Mouse (Mus musculus): ENCODE measurements around the gene Gabbr2. TPM values are rescaled to one million over a fixed set of nuclear protein-coding genes. Genes with fewer than 3 reads are reported as not detected.

The Gabbr2 gene
- polyA plus RNA-seq, 1 experiment from 2014 or later: 0.05 TPM

DNA sequence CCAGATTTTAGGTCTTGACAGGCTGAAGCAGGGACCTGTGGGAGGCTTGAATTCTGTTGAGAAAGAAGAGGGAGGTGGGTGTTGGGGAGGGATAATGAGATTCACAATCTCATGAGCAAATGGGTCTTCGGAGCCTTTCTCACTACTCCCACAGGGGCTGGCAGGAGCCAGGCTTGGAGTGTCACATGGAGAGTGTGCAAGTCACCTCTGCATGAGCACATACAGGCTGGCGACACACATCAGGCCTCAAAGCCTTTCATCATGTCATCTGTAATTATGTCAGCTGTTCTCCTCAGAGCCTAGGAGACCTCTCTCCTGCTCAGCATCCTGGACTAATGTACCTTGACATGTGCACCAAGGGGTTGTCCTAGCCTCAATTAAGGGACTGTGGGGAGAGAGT, 219.1 kb downstream of the Gabbr2 start:
- no peaks in the 10 kb centered on the region for H3K4me1 ChIP-seq
- no peaks in the 10 kb centered on the region for H3K27me3 ChIP-seq
- H3K36me3 ChIP-seq: no peaks in the 10 kb centered on the region
- H3K4me2 ChIP-seq: no peak overlapping the region
- H3K27ac ChIP-seq: no peak overlapping the region
- no peaks in the 10 kb centered on the region for H3K9me3 ChIP-seq
- no peak overlapping the region for H3K9ac ChIP-seq
- no peak for ATAC-seq (ENCODE audit: insufficient number of reproducible peaks, low FRiP score, low TSS enrichment, low read depth)
- 90% methylated on average over 2 of the region's 2 CpGs for WGBS
- H3K4me3 ChIP-seq: no peak overlapping the region

DNA sequence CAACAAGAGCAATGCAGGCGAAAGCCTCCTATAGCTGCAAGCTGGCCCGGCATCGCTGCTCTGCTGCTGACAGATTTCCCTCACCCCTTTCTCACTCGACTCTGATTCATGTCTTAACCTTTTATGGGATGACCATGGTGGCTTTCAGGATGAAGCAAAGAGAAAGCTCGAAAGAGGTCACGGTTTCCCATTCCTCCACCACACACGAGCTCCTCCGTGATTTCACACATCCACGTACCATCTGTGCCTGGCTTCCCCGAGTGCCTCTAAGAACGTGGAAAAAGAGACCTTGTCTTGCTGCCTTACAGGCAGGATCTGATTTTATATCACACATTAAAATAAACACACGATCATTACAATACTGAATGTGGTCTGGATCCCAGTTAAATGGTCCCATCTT, 220.6 kb downstream of the Gabbr2 start:
- Histone ChIP-seq H3K36me3 (no peaks in the 10 kb centered on the region), H3K4me1 (no peaks in the 10 kb centered on the region), H3K9ac (no peak overlapping the region), H3K4me2 (no peak overlapping the region), H3K27ac (no peak overlapping the region), H3K9me3 (no peaks in the 10 kb centered on the region), H3K4me3 (no peak overlapping the region), H3K27me3 (no peaks in the 10 kb centered on the region)
- ATAC-seq (ENCODE audit: insufficient number of reproducible peaks, low FRiP score, low TSS enrichment, low read depth): no peak
- WGBS: 68% methylated on average over 12 of the region's 12 CpGs

DNA sequence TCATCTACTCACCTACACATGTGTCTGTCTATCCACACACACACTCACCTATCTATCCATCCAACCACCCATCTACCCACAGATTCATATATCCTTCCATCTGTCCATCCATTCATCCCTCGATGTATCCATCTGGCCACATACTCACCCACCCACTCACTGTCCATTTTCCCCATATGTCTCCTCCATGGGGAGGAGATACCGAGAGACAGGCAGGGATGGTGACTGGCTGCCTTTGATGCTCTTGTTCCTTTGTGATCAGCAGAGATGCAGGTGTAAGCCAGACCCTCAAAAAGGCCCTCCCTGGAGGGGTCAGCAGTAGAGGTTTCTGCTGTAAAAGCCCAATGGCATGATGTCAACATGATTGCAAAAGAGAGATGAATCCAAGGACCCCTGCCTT, 221.0 kb downstream of the Gabbr2 start:
- no peak overlapping the region for H3K9ac ChIP-seq
- H3K4me1 ChIP-seq: no peaks in the 10 kb centered on the region
- no peak for ATAC-seq (ENCODE audit: insufficient number of reproducible peaks, low FRiP score, low TSS enrichment, low read depth)
- no peak overlapping the region for H3K4me2 ChIP-seq
- no peak overlapping the region for H3K4me3 ChIP-seq
- H3K36me3 ChIP-seq: no peaks in the 10 kb centered on the region
- H3K9me3 ChIP-seq: no peaks in the 10 kb centered on the region
- WGBS: 90% methylated on average over 2 of the region's 2 CpGs
- no peaks in the 10 kb centered on the region for H3K27me3 ChIP-seq
- no peak overlapping the region for H3K27ac ChIP-seq

DNA sequence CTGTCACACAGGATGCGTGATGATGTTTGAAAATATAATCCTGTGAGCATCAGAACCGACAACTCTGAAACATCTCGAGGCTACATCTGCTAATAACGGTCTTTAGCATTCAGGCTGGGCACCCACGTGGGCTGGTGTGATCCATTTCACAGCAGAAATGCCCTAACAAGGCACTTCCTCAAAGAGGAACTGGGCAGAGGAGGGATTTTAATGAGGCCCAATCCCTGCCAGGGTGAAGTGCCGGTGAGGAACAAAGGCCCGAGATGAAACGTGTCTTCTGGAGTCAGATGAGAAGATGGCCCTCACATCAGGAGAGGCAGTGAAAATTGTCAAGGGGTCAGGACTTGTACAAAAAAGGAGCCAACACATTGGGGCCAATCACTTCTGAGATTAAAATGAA, 221.6 kb downstream of the Gabbr2 start:
- no peak overlapping the region for H3K27ac ChIP-seq
- H3K9me3 ChIP-seq: no peaks in the 10 kb centered on the region
- no peaks in the 10 kb centered on the region for H3K4me1 ChIP-seq
- no peak overlapping the region for H3K4me2 ChIP-seq
- no peaks in the 10 kb centered on the region for H3K36me3 ChIP-seq
- ATAC-seq (ENCODE audit: insufficient number of reproducible peaks, low FRiP score, low TSS enrichment, low read depth): no peak
- WGBS: 71% methylated on average over 8 of the region's 8 CpGs
- no peak overlapping the region for H3K4me3 ChIP-seq
- no peaks in the 10 kb centered on the region for H3K27me3 ChIP-seq
- no peak overlapping the region for H3K9ac ChIP-seq

DNA sequence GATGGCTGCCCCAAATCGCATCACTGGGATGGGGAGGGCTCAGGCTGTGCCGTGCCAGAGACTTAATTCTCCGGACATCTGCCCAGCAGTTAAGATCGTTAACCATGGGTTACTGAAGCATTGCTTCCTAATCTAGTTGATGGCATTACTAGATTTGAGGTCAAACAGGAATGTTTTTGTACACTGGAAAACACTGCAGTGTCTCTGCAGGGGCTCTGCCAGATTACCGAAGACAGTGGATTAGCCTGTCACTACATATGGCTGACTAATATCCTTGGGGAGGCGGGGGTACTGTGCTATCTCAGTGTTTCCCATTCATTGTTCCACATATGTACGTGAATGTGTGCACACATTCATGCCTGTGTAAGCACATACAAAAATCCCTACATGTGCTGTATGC, 225.3 kb downstream of the Gabbr2 start:
- Histone ChIP-seq H3K4me1 (no peaks in the 10 kb centered on the region), H3K9ac (no peak overlapping the region), H3K4me2 (no peak overlapping the region), H3K27ac (no peak overlapping the region), H3K4me3 (no peak overlapping the region), H3K9me3 (no peaks in the 10 kb centered on the region), H3K36me3 (no peaks in the 10 kb centered on the region), H3K27me3 (no peaks in the 10 kb centered on the region)
- no peak for ATAC-seq (ENCODE audit: insufficient number of reproducible peaks, low FRiP score, low TSS enrichment, low read depth)
- WGBS: 64% methylated on average over 7 of the region's 7 CpGs

DNA sequence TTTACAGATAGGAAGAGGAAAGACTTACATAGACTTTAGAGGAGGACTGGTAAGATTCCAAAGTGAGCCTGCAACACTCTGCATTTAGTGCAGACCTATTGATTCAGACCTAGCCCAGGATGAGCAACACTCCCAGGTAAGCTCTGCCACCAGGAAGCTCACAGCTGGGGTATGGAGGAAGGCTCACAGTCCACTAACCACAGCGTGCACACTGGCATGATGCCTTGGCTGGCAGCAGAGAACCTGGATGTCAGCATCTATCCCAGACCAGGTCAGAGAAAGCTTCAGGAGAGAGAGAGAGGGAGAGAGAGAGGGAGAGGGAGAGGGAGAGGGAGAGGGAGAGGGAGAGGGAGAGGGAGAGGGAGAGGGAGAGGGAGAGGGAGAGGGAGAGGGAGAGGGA, 231.8 kb downstream of the Gabbr2 start:
- H3K4me3 ChIP-seq: no peak overlapping the region
- H3K27me3 ChIP-seq: no peaks in the 10 kb centered on the region
- H3K36me3 ChIP-seq: no peaks in the 10 kb centered on the region
- H3K9ac ChIP-seq: no peak overlapping the region
- WGBS: 84% methylated on average over 1 of the region's 1 CpGs
- H3K4me2 ChIP-seq: no peak overlapping the region
- H3K9me3 ChIP-seq: no peaks in the 10 kb centered on the region
- H3K27ac ChIP-seq: no peak overlapping the region
- ATAC-seq (ENCODE audit: insufficient number of reproducible peaks, low FRiP score, low TSS enrichment, low read depth): no peak
- no peaks in the 10 kb centered on the region for H3K4me1 ChIP-seq

DNA sequence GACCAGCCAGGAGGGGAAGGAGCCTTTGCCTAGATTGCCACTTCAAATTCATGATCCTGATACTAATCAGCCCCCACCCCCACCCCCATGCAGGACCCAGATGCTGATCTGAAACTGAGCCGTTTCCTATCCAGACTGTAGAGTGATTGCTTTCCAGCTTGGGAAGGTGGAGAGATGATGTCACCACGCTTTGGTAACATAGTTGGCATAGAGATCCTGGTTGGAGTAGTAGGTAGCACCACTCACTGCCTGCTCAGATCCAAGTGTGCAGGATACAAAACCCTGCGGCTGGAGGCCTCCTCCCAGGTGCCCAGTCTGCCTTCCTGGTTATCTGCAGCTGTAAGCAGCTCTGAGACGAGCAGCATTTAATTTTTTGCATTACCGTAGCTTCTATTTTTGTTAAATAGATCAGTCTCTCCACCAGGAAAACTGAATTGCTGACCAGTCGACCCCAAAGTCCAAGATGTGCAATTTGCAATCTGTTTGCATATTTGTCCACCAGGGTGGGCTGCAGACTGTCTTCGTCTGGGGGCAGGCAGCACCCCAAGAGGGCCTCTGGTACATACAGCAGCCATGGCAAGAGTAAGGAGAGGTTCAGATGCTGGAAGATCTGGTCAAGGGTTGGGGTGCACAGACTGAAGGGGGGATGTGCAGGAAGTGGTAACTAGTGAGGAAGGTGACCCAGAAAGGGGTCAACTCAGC, 233.2 kb downstream of the Gabbr2 start:
- ATAC-seq (ENCODE audit: insufficient number of reproducible peaks, low FRiP score, low TSS enrichment, low read depth): no peak
- 59% methylated on average over 7 of the region's 7 CpGs for WGBS
- Histone ChIP-seq H3K27ac (no peak overlapping the region), H3K27me3 (no peaks in the 10 kb centered on the region), H3K4me2 (no peak overlapping the region), H3K9me3 (no peaks in the 10 kb centered on the region), H3K9ac (no peak overlapping the region), H3K4me1 (no peaks in the 10 kb centered on the region), H3K4me3 (no peak overlapping the region), H3K36me3 (no peaks in the 10 kb centered on the region)

DNA sequence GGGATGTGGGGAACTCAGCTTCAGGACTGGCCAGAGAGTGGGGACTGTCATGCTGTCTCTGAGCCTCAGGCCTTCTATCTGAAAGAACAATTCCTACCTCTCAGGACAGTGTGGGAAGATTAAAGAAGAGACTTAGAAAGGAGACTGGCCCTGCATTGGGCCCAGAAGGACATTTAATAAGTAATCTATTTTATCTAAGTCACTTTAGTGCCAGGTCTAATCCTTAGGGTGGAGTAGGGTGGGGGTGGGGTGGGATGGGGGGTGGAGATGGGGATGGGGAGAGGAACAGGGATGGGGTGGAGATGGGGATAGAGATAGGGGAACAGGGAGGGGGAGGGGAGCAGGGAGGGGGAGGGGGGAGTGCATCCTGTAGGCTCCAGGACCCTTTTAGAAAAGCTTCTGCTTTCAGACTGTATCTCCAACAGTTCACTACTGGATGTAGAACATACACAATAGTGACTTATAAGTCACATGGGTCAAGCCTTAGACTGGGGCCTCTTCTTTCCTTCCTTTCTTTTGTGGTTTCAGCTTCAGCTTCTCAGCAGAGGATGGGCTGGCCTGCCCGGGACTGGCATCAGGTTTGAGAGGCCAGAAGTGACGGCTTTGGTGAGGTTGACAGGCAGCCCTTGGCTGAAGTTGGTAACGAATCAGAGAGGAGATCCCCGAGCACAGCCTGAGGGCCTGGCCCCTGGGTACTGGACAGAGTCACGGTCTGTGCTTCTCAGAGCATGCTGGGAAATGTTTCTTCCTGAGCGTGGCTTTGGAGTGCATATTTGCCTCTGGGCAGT, 237.1 kb downstream of the Gabbr2 start:
- H3K27me3 ChIP-seq: no peaks in the 10 kb centered on the region
- H3K4me2 ChIP-seq: no peak overlapping the region
- 0 out of 2 replicates have a peak, but pooled peaks have one; percentile 24 for ATAC-seq (ENCODE audit: insufficient number of reproducible peaks, low FRiP score, low TSS enrichment, low read depth)
- no peak overlapping the region for H3K4me3 ChIP-seq
- no peak overlapping the region for H3K27ac ChIP-seq
- no peaks in the 10 kb centered on the region for H3K36me3 ChIP-seq
- H3K4me1 ChIP-seq: no peaks in the 10 kb centered on the region
- no peak overlapping the region for H3K9ac ChIP-seq
- WGBS: 36% methylated on average over 6 of the region's 6 CpGs
- no peaks in the 10 kb centered on the region for H3K9me3 ChIP-seq

DNA sequence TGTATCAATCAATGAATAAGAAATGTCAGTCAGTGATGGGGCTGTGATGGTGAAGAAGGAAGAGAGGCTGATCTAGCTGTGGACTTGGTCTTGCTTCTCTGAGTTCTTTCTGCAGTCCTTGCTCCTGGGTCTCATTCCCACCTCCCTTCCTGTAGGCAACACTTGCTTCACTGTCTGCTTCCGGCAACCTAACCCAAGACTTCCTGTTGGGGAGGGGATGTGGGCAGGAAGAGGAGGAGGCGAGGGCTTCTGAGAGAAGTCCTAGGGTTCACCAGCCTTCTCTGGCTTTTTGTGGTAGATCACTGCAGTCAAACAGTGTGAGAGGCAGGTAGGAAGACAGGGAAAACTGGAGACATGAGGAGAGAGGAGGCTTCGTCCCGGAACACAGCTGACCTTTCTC, 239.4 kb downstream of the Gabbr2 start:
- no peak for ATAC-seq (ENCODE audit: insufficient number of reproducible peaks, low FRiP score, low TSS enrichment, low read depth)
- H3K27me3 ChIP-seq: no peaks in the 10 kb centered on the region
- WGBS: 62% methylated on average over 4 of the region's 4 CpGs

DNA sequence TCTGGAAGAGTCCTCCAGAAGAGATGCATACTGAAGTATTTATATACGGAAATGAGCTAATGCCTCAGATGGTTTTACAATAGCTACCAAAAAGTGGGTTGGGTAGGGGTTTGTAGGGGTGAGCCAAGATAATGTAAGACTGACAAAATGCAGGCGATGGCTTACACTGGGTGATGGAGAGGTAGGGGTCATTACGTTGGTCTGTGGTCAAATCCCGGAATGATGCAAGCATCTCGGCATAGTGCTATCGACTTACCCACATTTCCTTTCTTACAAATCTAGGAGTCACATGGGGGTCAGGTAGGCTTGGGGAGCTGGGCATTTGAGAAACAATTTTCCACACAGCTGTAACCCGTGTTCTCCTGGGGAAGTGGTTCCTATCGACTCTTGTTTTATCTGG, 242.7 kb downstream of the Gabbr2 start:
- ATAC-seq (ENCODE audit: insufficient number of reproducible peaks, low FRiP score, low TSS enrichment, low read depth): no peak
- Histone ChIP-seq H3K27me3 (no peaks in the 10 kb centered on the region), H3K36me3 (no peaks in the 10 kb centered on the region), H3K9me3 (no peaks in the 10 kb centered on the region), H3K4me2 (no peak overlapping the region), H3K27ac (no peak overlapping the region), H3K9ac (no peak overlapping the region), H3K4me1 (no peaks in the 10 kb centered on the region), H3K4me3 (no peak overlapping the region)
- WGBS: 58% methylated on average over 8 of the region's 8 CpGs

More for the DNA sequence above, 239.4 kb downstream of the Gabbr2 start:
- no peaks in the 10 kb centered on the region for H3K36me3 ChIP-seq
- no peaks in the 10 kb centered on the region for H3K4me1 ChIP-seq
- H3K9ac ChIP-seq: no peak overlapping the region
- no peak overlapping the region for H3K27ac ChIP-seq
- no peak overlapping the region for H3K4me2 ChIP-seq
- H3K9me3 ChIP-seq: no peaks in the 10 kb centered on the region
- no peak overlapping the region for H3K4me3 ChIP-seq

DNA sequence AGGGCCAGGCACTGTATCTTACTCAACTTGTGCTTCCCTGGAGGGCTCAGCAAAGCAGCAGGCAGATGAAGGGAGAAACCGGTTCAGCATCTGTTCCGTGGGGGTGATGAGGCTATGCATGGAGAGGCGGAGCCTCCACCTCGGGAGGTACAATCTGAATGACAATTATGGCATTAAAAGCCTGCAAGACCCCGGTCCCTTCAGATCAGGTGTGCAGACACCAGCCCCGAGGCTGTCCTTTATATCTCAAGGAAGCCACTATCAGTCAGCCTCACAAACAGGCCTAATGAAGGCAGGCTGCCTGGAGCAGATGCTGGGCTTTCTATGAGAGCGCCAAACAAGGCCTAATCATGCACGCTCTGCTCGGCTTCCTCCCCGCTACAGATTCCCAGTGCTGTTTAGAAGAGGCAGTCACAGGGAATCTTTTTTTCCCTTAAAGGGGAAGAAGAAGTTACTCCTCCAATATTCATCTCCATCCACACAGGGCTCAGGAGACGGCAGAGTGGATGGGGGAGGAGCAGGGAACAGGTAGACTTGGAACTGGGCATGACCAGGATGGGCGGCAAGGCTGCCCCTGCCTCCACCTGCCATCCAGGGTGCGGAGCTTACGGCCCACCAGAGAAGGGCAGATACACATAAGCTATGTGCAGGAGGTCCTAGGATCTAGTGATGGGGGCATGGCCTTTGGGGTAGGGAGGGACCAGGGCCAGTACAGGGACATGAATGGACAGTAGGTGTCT, 244.5 kb downstream of the Gabbr2 start:
- Histone ChIP-seq H3K9ac (no peak overlapping the region), H3K27ac (no peak overlapping the region), H3K9me3 (no peaks in the 10 kb centered on the region), H3K4me1 (no peaks in the 10 kb centered on the region), H3K4me2 (no peak overlapping the region), H3K4me3 (no peak overlapping the region), H3K27me3 (no peaks in the 10 kb centered on the region), H3K36me3 (no peaks in the 10 kb centered on the region)
- ATAC-seq (ENCODE audit: insufficient number of reproducible peaks, low FRiP score, low TSS enrichment, low read depth): no peak
- 40% methylated on average over 14 of the region's 14 CpGs for WGBS

DNA sequence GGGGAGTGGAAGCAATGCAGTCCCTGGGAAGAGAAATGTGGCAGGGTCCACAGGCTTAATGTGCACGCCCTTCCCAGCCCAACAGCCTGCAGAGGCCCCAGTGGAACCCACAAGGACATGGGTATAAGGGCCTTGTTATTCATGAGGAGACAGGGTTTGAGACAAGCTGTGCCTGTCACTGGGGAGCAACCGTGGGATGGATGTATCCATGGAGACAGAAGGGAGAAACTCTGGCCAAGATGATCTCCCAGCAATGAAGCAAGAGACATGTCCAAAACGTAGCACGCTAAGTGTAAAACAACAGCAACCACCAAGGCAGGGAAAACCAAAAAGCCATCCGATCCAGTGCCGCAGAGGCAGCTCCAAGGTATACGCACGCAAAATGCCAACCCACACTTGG, 246.1 kb downstream of the Gabbr2 start:
- Histone ChIP-seq H3K36me3 (no peaks in the 10 kb centered on the region), H3K9ac (no peak overlapping the region), H3K4me2 (no peak overlapping the region), H3K27ac (no peak overlapping the region), H3K4me1 (no peaks in the 10 kb centered on the region), H3K4me3 (no peak overlapping the region), H3K9me3 (no peaks in the 10 kb centered on the region), H3K27me3 (no peaks in the 10 kb centered on the region)
- ATAC-seq (ENCODE audit: insufficient number of reproducible peaks, low FRiP score, low TSS enrichment, low read depth): no peak
- whole genome bisulfite sequencing: 88% methylated on average over 8 of the region's 8 CpGs
